In genomic region chr8:88206016-88206415, GRCm38 (mm10) we compare ENCODE assay signal across 13 mouse cellular contexts.
"Had no signal": no experiment of that assay in that cellular context is flagged by ENCODE, and none has a peak within 500 bp of the region (broad histone marks: within the 10 kb centered on the region; RNA-seq: fewer than 3 reads in every experiment).

No protein-coding gene starts in this region.

- DNase-seq: lung, adult 18-20 months; lung, embryonic 14.5 days; lung, postnatal 10 days; lung, postnatal 4 days; midbrain, embryonic 14.5 days; retina, postnatal 1 day; right cerebral cortex, adult 18-20 months; right cerebral cortex, postnatal 25 days; right cerebral cortex, postnatal 4 days; spleen, adult 18-20 months; thymus, adult 18-20 months; thymus, postnatal 14 days; thymus, postnatal 36 days had no signal
